Mouse (Mus musculus) MEL (cell line): ENCODE measurements at regions not wholly inside any gene's neighbourhood (a gene's known extent, or its start where the extent isn't known, plus 50 kb on each side); places are given as distances from the start of the nearest gene placed in this dataset.

ENCODE experiments used
- DNase-seq: peaks from one replicate; pipeline ENCODE4 v3.0.0; 2011; ENCODE audit warnings: low read depth, low spot score
- H3K27ac ChIP-seq: 2 replicates; pipeline ENCODE4 v1.5.1; 2012; ENCODE audit warnings: low read depth, mild to moderate bottlenecking, control low read depth, low read length, moderate library complexity; ENCODE audit not compliant: control insufficient read depth
- H3K27me3 ChIP-seq, 2 experiments: fragments of 150-350 bp in 1 of 2; sonication (generic) in 1 of 2; 2 replicates each; pipeline ENCODE4 v1.6.1; 2012; ENCODE audit warnings: low read length in 2 of 2, mild to moderate bottlenecking in 2 of 2, improper control_type of control experiment in 1 of 2, moderate library complexity in 1 of 2; ENCODE audit not compliant: insufficient read depth in 2 of 2, control insufficient read depth in 1 of 2
- H3K36me3 ChIP-seq, 2 experiments: 2 replicates each; pipeline ENCODE4 v1.6.1; 2012 to 2014; ENCODE audit warnings: low read length in 2 of 2, improper control_type of control experiment in 1 of 2, inconsistent platforms in 1 of 2, mild to moderate bottlenecking in 1 of 2; ENCODE audit not compliant: insufficient read depth in 2 of 2, control insufficient read depth in 1 of 2
- H3K4me1 ChIP-seq, 2 experiments: fragments of 150-350 bp in 1 of 2; sonication (generic) in 1 of 2; 2 replicates each; pipeline ENCODE4 v1.6.1; 2012; ENCODE audit warnings: low read length in 2 of 2, improper control_type of control experiment in 1 of 2, mild to moderate bottlenecking in 1 of 2; ENCODE audit not compliant: insufficient read depth in 2 of 2, control insufficient read depth in 1 of 2
- H3K4me3 ChIP-seq, 2 experiments: fragments of 150-350 bp in 1 of 2; sonication (generic) in 1 of 2; 2 replicates each; pipeline ENCODE4 v1.5.1; 2012; ENCODE audit warnings: low read depth in 2 of 2, low read length in 2 of 2, mild to moderate bottlenecking in 2 of 2, moderate library complexity in 2 of 2, control low read depth in 1 of 2, improper control_type of control experiment in 1 of 2; ENCODE audit not compliant: control insufficient read depth in 1 of 2, insufficient read depth in 1 of 2
- H3K79me2 ChIP-seq: 2 replicates; pipeline ENCODE4 v1.6.1; 2012; ENCODE audit warnings: mild to moderate bottlenecking, low read length, moderate library complexity; ENCODE audit not compliant: control insufficient read depth, poor library complexity, insufficient read depth
- H3K9ac ChIP-seq: 2 replicates; pipeline ENCODE4 v1.6.1; 2012; ENCODE audit warnings: low read depth, mild to moderate bottlenecking, control low read depth, low read length, moderate library complexity; ENCODE audit not compliant: control insufficient read depth, poor library complexity, severe bottlenecking
- H3K9me3 ChIP-seq: fragments of 150-350 bp; sonication (generic); replicated peaks from 2 replicates; pipeline ENCODE4 v1.6.1; 2012; ENCODE audit warnings: mild to moderate bottlenecking, low read length, improper control_type of control experiment, moderate library complexity; ENCODE audit not compliant: insufficient read depth
- CHD2 ChIP-seq: IDR thresholded peaks from 2 replicates; pipeline ENCODE4 v1.6.1; 2011; ENCODE audit warnings: low read length, improper control_type of control experiment
- CTCF ChIP-seq, 3 experiments: IDR thresholded peaks in 2 of 3; conservative IDR thresholded peaks in 1 of 3; 2 replicates each; pipeline ENCODE4 v1.5.1; 2011 to 2012; ENCODE audit warnings: low read length in 3 of 3, low read depth in 2 of 3, mild to moderate bottlenecking in 2 of 3, improper control_type of control experiment in 1 of 3, inconsistent platforms in 1 of 3, mixed read lengths in 1 of 3, moderate library complexity in 1 of 3; ENCODE audit not compliant: control insufficient read depth in 1 of 3, insufficient read depth in 1 of 3, poor library complexity in 1 of 3, severe bottlenecking in 1 of 3
- E2F4 ChIP-seq: IDR thresholded peaks from 2 replicates; pipeline ENCODE4 v1.6.1; 2011; ENCODE audit warnings: low read depth, low read length, improper control_type of control experiment, borderline replicate concordance
- ELF1 ChIP-seq: IDR thresholded peaks from 2 replicates; pipeline ENCODE4 v1.6.1; 2014; ENCODE audit warnings: low read depth, mild to moderate bottlenecking, inconsistent platforms, low read length, improper control_type of control experiment, moderate library complexity
- EP300 ChIP-seq, 2 experiments: IDR thresholded peaks; 2 replicates each; pipeline ENCODE4 v1.6.1; 2011; ENCODE audit warnings: improper control_type of control experiment in 2 of 2, low read length in 2 of 2, low read depth in 1 of 2, mild to moderate bottlenecking in 1 of 2
- GABPA ChIP-seq: IDR thresholded peaks from 2 replicates; pipeline ENCODE4 v1.6.1; 2012; ENCODE audit warnings: low read depth, mild to moderate bottlenecking, inconsistent platforms, low read length, improper control_type of control experiment, moderate library complexity
- HCFC1 ChIP-seq: IDR thresholded peaks from 2 replicates; pipeline ENCODE4 v1.6.1; 2012; ENCODE audit warnings: low read depth, mild to moderate bottlenecking, inconsistent platforms, low read length, improper control_type of control experiment, moderate library complexity
- MAFK ChIP-seq: IDR thresholded peaks from 2 replicates; pipeline ENCODE4 v1.6.1; 2011; ENCODE audit warnings: low read depth, mild to moderate bottlenecking, low read length, improper control_type of control experiment, borderline replicate concordance
- MAX ChIP-seq: IDR thresholded peaks from 2 replicates; pipeline ENCODE4 v1.6.1; 2011; ENCODE audit warnings: low read length, improper control_type of control experiment
- MEF2A ChIP-seq: IDR thresholded peaks from 2 replicates; pipeline ENCODE4 v1.6.1; 2014; ENCODE audit warnings: low read depth, mild to moderate bottlenecking, inconsistent platforms, low read length, improper control_type of control experiment; ENCODE audit not compliant: poor library complexity, insufficient replicate concordance, severe bottlenecking; ENCODE audit errors: extremely low read depth
- MYB ChIP-seq: IDR thresholded peaks from 2 replicates; pipeline ENCODE4 v1.6.1; 2011; ENCODE audit warnings: mild to moderate bottlenecking, low read depth, low read length, improper control_type of control experiment
- POLR2AphosphoS2 ChIP-seq: IDR thresholded peaks from 2 replicates; pipeline ENCODE4 v1.6.1; 2011; ENCODE audit warnings: low read length, improper control_type of control experiment
- RCOR1 ChIP-seq: IDR thresholded peaks from 2 replicates; pipeline ENCODE4 v1.6.1; 2012; ENCODE audit warnings: low read depth, mild to moderate bottlenecking, inconsistent platforms, low read length, improper control_type of control experiment
- SIN3A ChIP-seq: IDR thresholded peaks from 2 replicates; pipeline ENCODE4 v1.6.1; 2012; ENCODE audit warnings: low read length, improper control_type of control experiment, inconsistent platforms
- TAL1 ChIP-seq: IDR thresholded peaks from 2 replicates; pipeline ENCODE4 v1.6.1; 2012; ENCODE audit warnings: mild to moderate bottlenecking, inconsistent platforms, low read length, moderate library complexity, mixed read lengths
- TBP ChIP-seq: IDR thresholded peaks from 2 replicates; pipeline ENCODE4 v1.8.0; 2011; ENCODE audit warnings: low read depth, low read length, improper control_type of control experiment
- USF1 ChIP-seq: IDR thresholded peaks from 2 replicates; pipeline ENCODE4 v1.6.1; 2014; ENCODE audit warnings: low read depth, mild to moderate bottlenecking, inconsistent platforms, low read length, improper control_type of control experiment, moderate library complexity
- USF2 ChIP-seq, 2 experiments: IDR thresholded peaks; 2 replicates each; pipeline ENCODE4 v1.6.1; 2011 to 2012; ENCODE audit warnings: improper control_type of control experiment in 2 of 2, low read length in 2 of 2, borderline replicate concordance in 1 of 2, inconsistent platforms in 1 of 2, low read depth in 1 of 2, mild to moderate bottlenecking in 1 of 2; ENCODE audit not compliant: insufficient read depth in 1 of 2
- ZC3H11A ChIP-seq: IDR thresholded peaks from 2 replicates; pipeline ENCODE4 v1.6.1; 2012; ENCODE audit warnings: low read depth, mild to moderate bottlenecking, inconsistent platforms, low read length, improper control_type of control experiment
- ZNF384 ChIP-seq: IDR thresholded peaks from 2 replicates; pipeline ENCODE4 v1.6.1; 2012; ENCODE audit warnings: low read depth, mild to moderate bottlenecking, inconsistent platforms, low read length, improper control_type of control experiment

DNA sequence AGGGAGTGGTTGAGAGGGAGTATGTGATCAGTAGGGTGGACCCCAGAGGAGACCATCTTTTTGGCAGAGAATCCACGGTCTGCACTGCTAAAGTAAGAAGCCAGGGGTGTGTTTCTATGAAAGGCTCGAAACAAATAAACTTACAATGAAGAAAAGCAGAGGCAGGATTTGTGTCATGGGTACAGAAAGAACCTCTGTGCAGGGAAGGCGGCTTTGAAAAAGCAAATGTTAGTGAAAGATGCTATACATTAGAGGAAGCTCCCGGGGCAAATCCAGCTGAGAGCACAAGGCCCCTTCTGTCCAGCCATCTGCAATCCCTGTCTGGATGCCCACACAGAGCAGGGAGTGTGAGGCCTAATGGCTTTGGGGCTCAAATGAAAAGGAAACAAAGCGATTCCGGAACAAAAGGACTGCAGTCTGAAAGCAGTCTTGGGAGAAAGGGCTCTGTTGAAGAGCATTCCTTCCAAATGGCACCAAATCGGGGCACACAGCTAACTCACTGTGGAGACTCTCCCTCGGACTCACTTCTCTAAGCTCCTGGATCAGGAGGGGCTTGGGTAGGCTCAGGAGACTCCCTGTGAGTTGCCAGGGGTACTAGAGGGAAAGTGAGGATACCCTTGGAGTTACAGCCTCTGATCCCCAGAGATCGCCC is 138.1 kb upstream of the Arl4c start:
- TF ChIP-seq USF2 (IDR thresholded peaks at IDR 0.05; ENCODE audit: borderline replicate concordance in 1 of 2, insufficient read depth in 1 of 2, low read depth in 1 of 2, low read length in 2 of 2): no peak
- TF ChIP-seq EP300 (IDR thresholded peaks at IDR 0.05; ENCODE audit: low read depth in 1 of 2, low read length in 2 of 2): no peak
- no peak for TF ChIP-seq ZNF384
- Histone ChIP-seq H3K27me3 (no peaks in the 10 kb centered on the region), H3K36me3 (no peaks in the 10 kb centered on the region), H3K79me2 (no peaks in the 10 kb centered on the region), H3K9me3 (no peaks in the 10 kb centered on the region), H3K4me1 (no peaks in the 10 kb centered on the region), H3K27ac (no peak overlapping the region), H3K4me3 (no peak overlapping the region), H3K9ac (no peak overlapping the region)
- DNase-seq: no peak

DNA sequence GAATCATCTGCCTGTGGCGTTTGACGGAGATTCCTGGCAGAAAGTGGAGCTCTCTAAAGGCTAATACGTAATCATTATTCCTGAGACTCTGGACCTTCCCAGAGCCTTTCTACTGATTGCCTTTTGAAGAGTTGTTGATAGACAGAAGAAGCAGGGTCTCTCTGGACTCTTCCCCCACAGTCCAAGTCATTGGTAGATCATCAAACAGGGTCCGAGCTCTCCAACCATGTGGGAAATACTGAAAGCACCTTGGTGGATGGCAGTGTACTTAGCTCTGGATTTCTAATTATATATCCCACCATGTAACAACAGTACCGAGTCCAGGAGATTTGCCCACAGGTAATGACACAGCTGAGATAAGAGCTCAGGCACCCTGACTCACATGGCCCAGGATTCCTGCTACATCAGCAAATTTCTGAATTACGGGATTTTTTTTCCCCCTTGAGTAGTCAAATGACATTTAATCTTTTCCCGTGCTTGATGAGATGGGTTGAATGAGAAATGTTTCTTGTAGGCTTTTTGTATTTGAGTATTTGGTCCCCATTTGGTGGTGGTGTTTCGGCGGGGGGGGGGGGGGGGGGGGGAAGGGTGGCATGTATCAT is 139.1 kb upstream of the Arl4c start:
- H3K27ac ChIP-seq: no peak overlapping the region
- no peak for DNase-seq
- H3K27me3 ChIP-seq: no peaks in the 10 kb centered on the region
- no peak for TF ChIP-seq MYB
- no peak for TF ChIP-seq HCFC1
- no peak for TF ChIP-seq ELF1
- no peak for TF ChIP-seq CHD2
- TF ChIP-seq MEF2A: no peak
- TF ChIP-seq GABPA: no peak
- no peak for TF ChIP-seq MAFK
- no peak for TF ChIP-seq TBP
- TF ChIP-seq E2F4: no peak
- no peak for TF ChIP-seq USF1
- TF ChIP-seq MAX: no peak
- TF ChIP-seq SIN3A: no peak
- TF ChIP-seq TAL1: no peak
- no peak for TF ChIP-seq RCOR1
- TF ChIP-seq ZC3H11A: no peak
- no peak for TF ChIP-seq CTCF (IDR thresholded peaks at IDR 0.05 in 2 of 3, conservative IDR thresholded peaks at IDR 0.05 in 1 of 3; ENCODE audit: control insufficient read depth in 1 of 3, insufficient read depth in 1 of 3, low read depth in 2 of 3, low read length in 3 of 3, poor library complexity in 1 of 3, severe bottlenecking in 1 of 3)
- no peak for TF ChIP-seq POLR2AphosphoS2
- no peaks in the 10 kb centered on the region for H3K4me1 ChIP-seq
- H3K9me3 ChIP-seq: no peaks in the 10 kb centered on the region
- H3K36me3 ChIP-seq: no peaks in the 10 kb centered on the region
- no peak overlapping the region for H3K4me3 ChIP-seq
- H3K9ac ChIP-seq: no peak overlapping the region
- H3K79me2 ChIP-seq: no peaks in the 10 kb centered on the region
